Mouse (Mus musculus): ENCODE measurements around the gene Abca6. TPM values are rescaled to one million over a fixed set of nuclear protein-coding genes. Genes with fewer than 3 reads are reported as not detected.

Gene Abca6
- polyA plus RNA-seq, 1 experiment from 2014 or later: 0.31 TPM

Other genes with a start within 250 kb of the Abca6 start
- gene Abca8a, start 155.8 kb downstream of the Abca6 start, polyA plus RNA-seq (2014; fragmentation: Nextera tagmentation; extraction: Ambion mirVana): 0.14 and 0.31 TPM in 2 replicates
- 0.85 and 1.4 TPM in 2 replicates for gene Abca9, start 83.6 kb downstream of the Abca6 start, polyA plus RNA-seq (2014; fragmentation: Nextera tagmentation; extraction: Ambion mirVana)
- gene Abca5, start 85.9 kb upstream of the Abca6 start, polyA plus RNA-seq (2014; fragmentation: Nextera tagmentation; extraction: Ambion mirVana): 4.7 and 5.4 TPM in 2 replicates
- gene Map2k6, start 147.3 kb upstream of the Abca6 start, polyA plus RNA-seq (2014; fragmentation: Nextera tagmentation; extraction: Ambion mirVana): 25.5 and 26.4 TPM in 2 replicates

Data from intestine, embryonic 14.5 days (tissue).